Mouse (Mus musculus): ENCODE results near the gene Get4. TPM values are rescaled to one million over a fixed set of nuclear protein-coding genes. Genes with fewer than 3 reads are reported as not detected.

The Get4 gene
- polyA plus RNA-seq (2015; fragmentation: Nextera tagmentation; extraction: Ambion mirVana), result 113 TPM in 2 replicates

- H3K4me2 ChIP-seq, result peak within 1 kb of the TSS; percentile 97
- ATAC-seq (ENCODE audit: low FRiP score), result peak; percentile 96
- peaks cover 36% of the 10 kb centered on the region for H3K36me3 ChIP-seq
- peak within 1 kb of the TSS; percentile 94 for H3K9ac ChIP-seq
- under 1% methylated on average over 90 of the region's 90 CpGs for WGBS
- no peaks in the 10 kb centered on the region for H3K27me3 ChIP-seq
- H3K27ac ChIP-seq, result peak within 1 kb of the TSS; percentile 93
- no peaks in the 10 kb centered on the region for H3K9me3 ChIP-seq
- H3K4me1 ChIP-seq (replicated peaks), result peaks cover 48% of the 10 kb centered on the region
- H3K4me3 ChIP-seq, result peak within 1 kb of the TSS; percentile 77
Observed at GRCm38 (mm10) chr5:139252081-139252909, at the start of gene Get4. TSS of gene Get4 (plus strand) at chr5:139252324.

GRCm38 (mm10) chr5:139203312-139203711 is 48.8 kb upstream of the Get4 start:
- H3K36me3 ChIP-seq, result no peaks in the 10 kb centered on the region
- H3K4me3 ChIP-seq, result no peak overlapping the region
- no peaks in the 10 kb centered on the region for H3K9me3 ChIP-seq
- no peak overlapping the region for H3K9ac ChIP-seq
- no peaks in the 10 kb centered on the region for H3K27me3 ChIP-seq
- WGBS, result 86% methylated on average over 5 of the region's 5 CpGs
- peaks cover 50% of the 10 kb centered on the region for H3K4me1 ChIP-seq (replicated peaks)
- H3K27ac ChIP-seq, result no peak overlapping the region
- ATAC-seq (ENCODE audit: low FRiP score), result no peak
- no peak overlapping the region for H3K4me2 ChIP-seq

GRCm38 (mm10) chr5:139206081-139206480 is 46.0 kb upstream of the Get4 start:
- H3K4me1 ChIP-seq (replicated peaks), result peaks cover 43% of the 10 kb centered on the region
- ATAC-seq (ENCODE audit: low FRiP score), result no peak
- H3K36me3 ChIP-seq, result peaks cover 20% of the 10 kb centered on the region
- H3K9ac ChIP-seq, result no peak overlapping the region
- no peak overlapping the region for H3K27ac ChIP-seq
- H3K4me3 ChIP-seq, result no peak overlapping the region
- H3K9me3 ChIP-seq, result no peaks in the 10 kb centered on the region
- H3K27me3 ChIP-seq, result no peaks in the 10 kb centered on the region
- whole genome bisulfite sequencing, result 47% methylated on average over 4 of the region's 4 CpGs
- H3K4me2 ChIP-seq, result no peak overlapping the region

DNA sequence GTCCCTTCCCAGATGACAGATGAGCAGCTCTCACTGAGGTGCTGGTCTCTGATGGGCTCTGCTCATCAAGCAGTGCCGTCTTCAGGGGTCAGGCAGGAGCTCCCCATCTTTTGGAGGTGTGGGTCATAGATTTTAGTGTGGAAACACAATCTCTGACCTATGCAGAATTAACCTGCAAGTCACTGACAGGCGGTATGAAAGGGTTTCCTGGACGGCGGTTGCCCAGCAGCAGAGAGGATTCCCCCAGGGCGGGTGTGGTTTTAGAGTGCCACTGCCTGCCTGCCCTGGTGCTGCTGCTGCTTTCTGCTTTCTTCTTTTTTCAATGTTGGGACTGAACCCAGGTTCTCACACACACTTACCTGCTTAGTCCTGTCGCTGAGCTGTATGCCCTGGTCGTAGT is 45.6 kb upstream of the Get4 start:
- H3K4me2 ChIP-seq, result no peak overlapping the region
- H3K4me3 ChIP-seq, result no peak overlapping the region
- no peaks in the 10 kb centered on the region for H3K27me3 ChIP-seq
- peaks cover 38% of the 10 kb centered on the region for H3K4me1 ChIP-seq (replicated peaks)
- H3K27ac ChIP-seq, result no peak overlapping the region
- H3K36me3 ChIP-seq, result peaks cover 20% of the 10 kb centered on the region
- ATAC-seq (ENCODE audit: low FRiP score), result no peak
- no peak overlapping the region for H3K9ac ChIP-seq
- H3K9me3 ChIP-seq, result no peaks in the 10 kb centered on the region
- 60% methylated on average over 7 of the region's 7 CpGs for WGBS

DNA sequence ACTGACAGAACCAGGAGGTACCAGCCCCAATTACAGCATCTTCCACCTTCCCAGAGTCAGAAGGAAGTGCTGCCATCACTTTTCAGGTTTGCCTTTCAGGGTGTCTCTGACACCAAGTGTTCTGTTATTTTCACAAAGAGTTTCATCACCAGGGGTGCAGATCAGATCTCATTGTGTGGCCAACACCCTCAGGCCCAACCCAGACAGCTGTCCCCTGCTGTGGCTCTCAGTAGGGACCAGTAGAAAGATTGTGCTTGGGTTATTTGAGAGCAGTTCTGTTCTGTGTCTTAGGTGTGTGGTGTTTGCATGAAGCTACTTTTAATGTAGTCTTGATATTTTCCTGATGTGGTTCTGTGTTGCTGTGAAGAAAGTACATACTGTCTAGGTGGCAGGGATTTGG is 43.9 kb upstream of the Get4 start:
- Histone ChIP-seq H3K36me3 (peaks cover 26% of the 10 kb centered on the region), H3K27ac (no peak overlapping the region), H3K9ac (no peak overlapping the region), H3K4me1 (replicated peaks) (peaks cover 27% of the 10 kb centered on the region), H3K4me3 (no peak overlapping the region), H3K27me3 (no peaks in the 10 kb centered on the region), H3K9me3 (no peaks in the 10 kb centered on the region), H3K4me2 (no peak overlapping the region)
- ATAC-seq (ENCODE audit: low FRiP score), result no peak

DNA sequence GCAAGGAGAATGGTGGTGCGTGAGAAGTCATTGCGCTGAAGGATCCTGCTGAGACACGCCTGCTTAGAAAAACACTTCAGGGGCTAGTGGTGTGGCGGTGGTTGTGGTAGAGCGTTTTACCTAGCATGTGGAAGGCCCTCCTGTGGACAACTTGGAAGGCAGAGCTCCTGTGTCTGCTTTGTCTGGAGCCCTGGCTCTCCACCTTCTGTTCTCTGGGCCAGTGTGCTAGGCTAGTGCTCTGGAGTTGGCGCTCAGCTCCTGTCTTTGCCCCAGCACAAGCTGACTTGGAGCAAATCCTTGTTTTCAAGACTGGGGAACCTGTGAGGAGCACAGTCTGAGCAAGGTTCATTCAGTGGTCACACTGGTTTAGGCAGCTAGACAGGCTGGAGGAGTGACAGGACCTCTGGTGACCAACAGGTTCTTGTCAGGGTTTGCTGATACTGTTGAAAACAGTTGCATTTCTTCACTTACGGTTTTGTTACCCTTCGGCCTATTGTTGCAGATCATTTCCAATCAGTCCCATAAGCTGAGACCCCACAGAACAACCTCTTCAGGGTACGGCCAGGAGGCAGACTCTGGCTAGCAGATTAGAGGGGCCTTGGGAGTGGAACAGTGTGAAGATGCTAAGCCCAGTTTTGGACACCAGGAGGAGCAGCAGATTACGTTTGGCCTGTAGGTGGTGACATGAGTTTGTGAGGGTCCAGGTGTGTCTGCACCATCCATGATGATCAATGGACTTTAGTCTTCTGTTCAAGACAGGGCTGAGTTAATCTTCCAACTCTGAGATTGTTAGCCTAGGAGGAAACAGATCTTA is 43.0 kb upstream of the Get4 start:
- H3K27ac ChIP-seq, result no peak overlapping the region
- no peak overlapping the region for H3K9ac ChIP-seq
- H3K36me3 ChIP-seq, result peaks cover 26% of the 10 kb centered on the region
- no peak overlapping the region for H3K4me3 ChIP-seq
- H3K4me1 ChIP-seq (replicated peaks), result peaks cover 24% of the 10 kb centered on the region
- no peak overlapping the region for H3K4me2 ChIP-seq
- no peak for ATAC-seq (ENCODE audit: low FRiP score)
- WGBS, result 93% methylated on average over 10 of the region's 10 CpGs
- no peaks in the 10 kb centered on the region for H3K27me3 ChIP-seq
- H3K9me3 ChIP-seq, result no peaks in the 10 kb centered on the region

GRCm38 (mm10) chr5:139209685-139210026 is 42.5 kb upstream of the Get4 start:
- Histone ChIP-seq H3K4me2 (no peak overlapping the region), H3K9me3 (no peaks in the 10 kb centered on the region), H3K27ac (no peak overlapping the region), H3K4me3 (no peak overlapping the region), H3K4me1 (replicated peaks) (peaks cover 22% of the 10 kb centered on the region), H3K36me3 (peaks cover 26% of the 10 kb centered on the region), H3K27me3 (no peaks in the 10 kb centered on the region), H3K9ac (no peak overlapping the region)
- WGBS, result 97% methylated on average over 7 of the region's 7 CpGs
- ATAC-seq (ENCODE audit: low FRiP score), result no peak

DNA sequence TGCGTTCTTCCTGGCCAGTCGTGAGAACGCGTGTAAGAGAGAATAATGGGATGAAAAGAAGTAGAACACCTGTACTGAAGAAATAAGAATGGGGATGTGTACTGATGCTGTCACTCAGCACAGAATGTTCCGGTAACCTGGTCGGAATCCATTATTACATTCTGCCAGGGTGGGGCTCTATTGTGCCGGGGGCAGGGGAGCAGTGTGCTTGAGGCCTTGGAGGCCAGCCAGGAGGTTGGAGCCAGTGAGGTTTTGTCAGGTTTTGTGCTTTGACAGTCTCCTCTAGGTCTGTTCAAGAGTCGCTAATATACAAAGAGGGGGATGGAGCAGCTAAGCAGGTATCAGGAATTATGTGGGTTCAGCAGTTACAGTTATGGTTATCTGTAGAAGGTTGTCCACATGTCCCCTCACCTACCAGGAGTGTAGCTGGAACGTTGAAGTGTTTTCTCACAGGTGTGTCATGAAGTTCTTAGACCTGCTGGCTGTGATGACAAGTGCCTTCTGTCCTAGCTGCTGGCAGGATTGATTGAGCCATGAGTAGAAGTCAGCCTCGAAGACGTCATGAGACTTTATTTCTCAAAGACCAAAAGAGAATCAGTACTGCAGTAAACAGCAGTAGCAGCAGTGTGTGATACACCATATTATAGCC is 40.3 kb upstream of the Get4 start:
- Histone ChIP-seq H3K27me3 (no peaks in the 10 kb centered on the region), H3K4me3 (no peak overlapping the region), H3K4me1 (replicated peaks) (peaks cover 5% of the 10 kb centered on the region; the same call in 1 of the 2 replicates), H3K9me3 (no peaks in the 10 kb centered on the region), H3K9ac (no peak overlapping the region), H3K4me2 (no peak overlapping the region), H3K36me3 (peaks cover 45% of the 10 kb centered on the region), H3K27ac (no peak overlapping the region)
- no peak for ATAC-seq (ENCODE audit: low FRiP score)
- 92% methylated on average over 11 of the region's 11 CpGs for WGBS

- Histone ChIP-seq H3K4me2 (no peak overlapping the region), H3K4me1 (replicated peaks) (0 out of 2 replicates have a peak, but pooled peaks cover 2% of the 10 kb centered on the region), H3K4me3 (no peak overlapping the region), H3K27ac (no peak overlapping the region), H3K9me3 (no peaks in the 10 kb centered on the region), H3K36me3 (peaks cover 45% of the 10 kb centered on the region), H3K9ac (no peak overlapping the region), H3K27me3 (no peaks in the 10 kb centered on the region)
- ATAC-seq (ENCODE audit: low FRiP score), result no peak
Observed at GRCm38 (mm10) chr5:139214298-139214697, 37.8 kb upstream of the Get4 start.

DNA sequence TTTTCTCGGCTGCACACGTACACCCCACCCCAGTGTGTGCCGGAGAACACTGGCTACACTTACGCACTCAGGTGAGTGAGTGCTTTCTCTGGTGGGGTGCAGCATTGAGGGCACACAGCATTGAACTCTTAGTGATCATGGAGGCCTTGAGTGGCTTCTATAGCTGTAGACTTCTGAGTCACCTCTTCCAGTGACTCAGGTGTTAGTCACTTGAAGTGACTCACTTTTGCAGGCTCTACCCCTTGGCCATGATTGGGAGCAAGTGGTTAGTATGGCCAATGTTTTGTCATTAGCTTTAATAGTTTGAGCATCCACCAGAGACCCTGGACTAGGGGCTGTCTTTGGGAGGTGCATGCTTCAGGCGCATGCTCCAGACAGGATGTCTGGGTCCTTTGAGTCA is 36.9 kb upstream of the Get4 start:
- no peak overlapping the region for H3K4me3 ChIP-seq

DNA sequence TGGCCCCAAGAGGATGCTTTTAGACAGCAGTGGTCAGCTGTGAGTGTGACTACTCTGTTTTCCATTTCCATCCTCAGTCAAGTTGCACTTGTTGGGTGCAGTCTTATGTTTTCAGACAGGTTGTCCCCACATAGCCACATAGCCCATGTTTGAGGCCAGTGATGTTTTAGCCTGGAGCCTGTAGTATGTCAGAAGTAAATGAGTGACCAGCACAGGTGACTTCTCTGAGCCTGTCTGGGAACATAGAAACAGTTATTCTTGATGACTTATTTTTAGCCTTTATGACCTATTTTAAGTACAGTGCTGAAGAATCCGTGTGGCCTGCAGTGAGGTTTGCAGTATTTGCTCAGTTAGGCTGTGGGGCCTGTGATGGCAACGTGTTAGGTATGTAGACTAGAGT is 36.0 kb upstream of the Get4 start:
- Histone ChIP-seq H3K9me3 (no peaks in the 10 kb centered on the region), H3K4me1 (replicated peaks) (0 out of 2 replicates have a peak, but pooled peaks cover 2% of the 10 kb centered on the region), H3K36me3 (peaks cover 46% of the 10 kb centered on the region), H3K27me3 (no peaks in the 10 kb centered on the region), H3K4me3 (no peak overlapping the region), H3K4me2 (no peak overlapping the region), H3K9ac (no peak overlapping the region), H3K27ac (no peak overlapping the region)
- ATAC-seq (ENCODE audit: low FRiP score), result no peak
- 97% methylated on average over 2 of the region's 2 CpGs for WGBS

More for the DNA sequence above, 36.9 kb upstream of the Get4 start:
- Histone ChIP-seq H3K36me3 (peaks cover 46% of the 10 kb centered on the region), H3K4me1 (replicated peaks) (0 out of 2 replicates have a peak, but pooled peaks cover 2% of the 10 kb centered on the region), H3K9ac (no peak overlapping the region), H3K27ac (no peak overlapping the region), H3K4me2 (no peak overlapping the region), H3K9me3 (no peaks in the 10 kb centered on the region), H3K27me3 (no peaks in the 10 kb centered on the region)
- ATAC-seq (ENCODE audit: low FRiP score), result no peak
- WGBS, result 95% methylated on average over 5 of the region's 5 CpGs

DNA sequence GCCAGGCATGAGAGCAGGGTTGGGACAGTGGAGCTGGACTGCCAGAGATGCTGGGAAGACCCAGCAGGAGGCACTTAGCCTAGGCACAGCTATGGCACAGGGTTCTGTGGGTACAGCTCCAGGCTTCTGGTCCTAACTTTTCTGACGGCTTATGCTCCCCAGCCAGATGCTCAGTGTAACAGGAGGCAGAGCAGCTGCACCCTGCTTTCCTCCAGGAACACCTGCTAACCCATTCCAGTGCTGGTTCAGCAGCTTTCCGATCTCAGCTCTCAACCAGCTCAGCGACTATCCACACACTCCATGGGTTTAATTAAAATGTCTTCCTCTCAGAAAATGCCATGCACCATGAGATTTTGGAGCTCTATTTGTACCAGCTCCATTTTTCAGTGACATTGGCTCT is 35.4 kb upstream of the Get4 start:
- no peak overlapping the region for H3K4me3 ChIP-seq
- H3K36me3 ChIP-seq, result peaks cover 52% of the 10 kb centered on the region
- no peak overlapping the region for H3K9ac ChIP-seq
- 0 out of 2 replicates have a peak, but pooled peaks cover under 1% of the 10 kb centered on the region for H3K4me1 ChIP-seq (replicated peaks)
- ATAC-seq (ENCODE audit: low FRiP score), result no peak
- H3K9me3 ChIP-seq, result no peaks in the 10 kb centered on the region
- no peak overlapping the region for H3K27ac ChIP-seq
- no peak overlapping the region for H3K4me2 ChIP-seq
- no peaks in the 10 kb centered on the region for H3K27me3 ChIP-seq
- 94% methylated on average over 3 of the region's 3 CpGs for WGBS
